Mouse (Mus musculus) cerebellum, adult (tissue): ENCODE results near the gene Olfr847.

Source experiments
- ATAC-seq: cut with Nextera tagmentation; 2 replicates; pipeline ENCODE4 v1.9.2; 2017; ENCODE audit warnings: mild to moderate bottlenecking, moderate library complexity, mixed read lengths; ENCODE audit not compliant: insufficient number of reproducible peaks, low FRiP score, low TSS enrichment

Olfr847 gene

GRCm38 (mm10) chr9:19378569-19378968 lies at the start of gene Olfr847:
TSS of gene Olfr847 (minus strand) at chr9:19378669.
- no peak for ATAC-seq

GRCm38 (mm10) chr9:19363905-19364304 lies 14.6 kb downstream of the Olfr847 start, which contains the start of gene Olfr846:
TSS of gene Olfr846 (minus strand) at chr9:19364005.
- ATAC-seq = no peak

- no peak for ATAC-seq
Measured at GRCm38 (mm10) chr9:19336157-19336556, 42.3 kb downstream of the Olfr847 start, which contains the start of gene Olfr845. TSS of gene Olfr845 (plus strand) at chr9:19336457.
